Mouse (Mus musculus) thymus, postnatal 10 days (tissue): ENCODE results near the gene Zfp866.

Experiments
- DNase-seq, 2 experiments: peaks; one replicate each; pipeline ENCODE4 v3.0.0; 2021; ENCODE audit warnings: low spot score in 2 of 2

The Zfp866 gene

GRCm38 (mm10) chr8:69716403-69717231 is 74.4 kb downstream of the Zfp866 start:
- DNase-seq = peak; percentile 92 to 94

GRCm38 (mm10) chr8:69715366-69715765 is 75.6 kb downstream of the Zfp866 start:
- no peak for DNase-seq

DNA sequence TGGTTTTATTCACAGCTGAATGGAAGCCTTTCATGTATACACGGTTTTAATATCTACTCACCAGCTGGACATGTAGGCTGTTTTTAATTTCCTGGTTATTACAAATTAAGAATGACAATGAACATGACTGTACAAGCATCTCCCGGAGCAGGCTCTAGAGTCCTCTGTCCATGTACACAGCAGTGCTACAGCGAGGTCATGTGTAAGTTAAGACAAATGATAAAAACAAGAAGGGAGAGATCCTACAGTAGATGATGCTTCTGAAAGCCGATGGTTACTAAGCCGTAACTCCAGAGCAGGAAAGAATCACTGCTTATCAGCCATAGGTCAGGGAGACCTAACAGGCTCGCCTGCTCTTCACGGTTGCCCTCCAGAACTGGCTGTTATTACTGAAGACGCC is 77.5 kb downstream of the Zfp866 start:
- no peak for DNase-seq
